Comparison of ENCODE assay signal across 8 mouse cellular contexts in genomic region chr16:11034193-11034803, GRCm38 (mm10). TPM values are rescaled to one million over a fixed set of nuclear protein-coding genes. Genes with fewer than 3 reads are reported as not detected.
DNase-seq lines count a peak whose midpoint lies in the region; ATAC-seq and TF ChIP-seq lines count a peak whose summit lies in the region.

No protein-coding gene starts in this region.

- no peak for DNase-seq in Patski (ENCODE audit: low read depth, low spot score)
- DNase-seq in cerebellum, adult 2 months, result peak; percentile 68 to 73
- peak; percentile 61 for DNase-seq in hindlimb bud, embryonic 11.5 days (ENCODE audit: extremely low spot score, low read depth, low spot score)
- peak; percentile 84 to 89 for DNase-seq in left cerebral cortex, adult 18-20 months (ENCODE audit: low spot score in 2 of 2)
- DNase-seq in right cerebral cortex, postnatal 4 days, result peak; percentile 82
- peak; percentile 77 for DNase-seq in yolk sac, embryonic 10.5 days (ENCODE audit: low spot score)

- POLR2A ChIA-PET in Patski (lab: Charles Lee), result interaction anchor here (0.5 to 1.4 kb wide), 7 partner anchors 9 to 154 kb away, joined by 3 to 5 read pairs (median 3); no protein-coding TSS in a partner anchor

- in situ Hi-C loops in Patski (cut with MboI; ENCODE audit: low pct_unique_long_range_greater_than_20kb), result loop anchor here (5.0 to 25.0 kb wide), 3 partner anchors 157 to 472 kb away; no protein-coding TSS in a partner anchor

- no peak for TF ChIP-seq POLR2A in cerebellum, adult 2 months (IDR thresholded peaks at IDR 0.05; ENCODE audit: borderline replicate concordance, insufficient read depth, low read length)

- ATAC-seq in Patski, result peak; percentile 77
- ATAC-seq in frontal cortex, adult (ENCODE audit: low TSS enrichment), result peak; percentile 81
- ATAC-seq in megakaryocyte progenitor cell, adult 5-6 weeks (replicated peaks; ENCODE audit: poor library complexity), result peak; percentile 93

- CTCF ChIA-PET in Patski (lab: Charles Lee), result interaction anchor here (0.7 to 4.5 kb wide), 35 partner anchors 10 to 159 kb away, joined by 3 to 122 read pairs (median 5); partner anchors contain the start of gene Snn

- H3K4me3 ChIP-seq in cerebellum, adult 2 months (replicated peaks; ENCODE audit: insufficient read depth, low read depth, low read length), result no peak overlapping the region

- H3K27ac ChIP-seq in cerebellum, adult 2 months (ENCODE audit: insufficient read depth, low read length), result no peak overlapping the region

- 8% methylated on average over 4 of the region's 4 CpGs for WGBS in cerebellum, adult 2 months

- no peaks in the 10 kb centered on the region for H3K27me3 ChIP-seq in Patski
- H3K27me3 ChIP-seq in cerebellum, adult 2 months (ENCODE audit: control insufficient read depth, insufficient read depth, low read length), result no peaks in the 10 kb centered on the region

- peaks cover 3% of the 10 kb centered on the region; the same call in 1 of the 2 replicates for H3K4me1 ChIP-seq in cerebellum, adult 2 months (ENCODE audit: control insufficient read depth, insufficient read depth, low read length)

- peak; percentile 99 for TF ChIP-seq CTCF in Patski (IDR thresholded peaks at IDR 0.05)
- TF ChIP-seq CTCF in cerebellum, adult 2 months (IDR thresholded peaks at IDR 0.05; ENCODE audit: borderline replicate concordance, insufficient read depth, low read depth, low read length), result peak; percentile 95

RNA-seq across cellular contexts. Expression of gene Snn, which starts 26.4 kb away (rescaled TPM):
- polyA plus RNA-seq in Patski (2021), result 105 TPM
- polyA plus RNA-seq in cerebellum, adult 2 months (2012; rRNA removed), result 124 and 138 TPM in 2 replicates
- total RNA-seq in left cerebral cortex, adult 18-20 months (2021), result 100 to 1,000 TPM; 186 to 194 TPM
- total RNA-seq in megakaryocyte progenitor cell, adult 5-6 weeks (2015), result 0.59 and 2.1 TPM in 2 replicates
- 1.2 and 2.7 TPM in 2 replicates for total RNA-seq in megakaryocyte progenitor cell, adult 5-6 weeks (2017)

RNA-seq across cellular contexts. Expression of gene Litaf, which starts 31.7 kb away (rescaled TPM):
- 344 TPM for polyA plus RNA-seq in Patski (2021)
- polyA plus RNA-seq in cerebellum, adult 2 months (2012; rRNA removed), result 60.7 and 82.3 TPM in 2 replicates
- total RNA-seq in left cerebral cortex, adult 18-20 months (2021), result 10 to 100 TPM; 11.4 to 12.1 TPM
- 31.8 and 35.0 TPM in 2 replicates for total RNA-seq in megakaryocyte progenitor cell, adult 5-6 weeks (2015)
- total RNA-seq in megakaryocyte progenitor cell, adult 5-6 weeks (2017), result 20.7 and 25.8 TPM in 2 replicates

Comparison
In these comparisons a context has a peak if more than half of its experiments do, and no peak if none do; other contexts are left out.
1. RNA of gene Snn, which starts 26.4 kb away (total RNA-seq): 186 to 194 TPM in left cerebral cortex, adult 18-20 months; 0.59 to 2.7 TPM in megakaryocyte progenitor cell, adult 5-6 weeks; every median in the first group is over 10 times any median in the second.
2. Peak in every context shown above with its lines, with median percentiles within 50 percentile points of each other: ATAC-seq.